1 mouse cellular context compared by ENCODE assay signal in genomic region chr17:45629861-45630694, GRCm38 (mm10).
TF ChIP-seq lines count a peak whose summit lies in the region.

No protein-coding gene starts in this region.

TF ChIP-seq in myocyte, 11 proteins besides CTCF, POLR2A, EP300 and RAD21 (continued from another document):
- TF ChIP-seq REST (IDR thresholded peaks at IDR 0.05; ENCODE audit: insufficient read depth, insufficient read length) (no peak), TCF3 (IDR thresholded peaks at IDR 0.05; ENCODE audit: insufficient read length, low read depth) (no peak), POLR2AphosphoS2 (IDR thresholded peaks at IDR 0.05; ENCODE audit: insufficient read length, low read depth) (no peak), MYOD1 (IDR thresholded peaks at IDR 0.05; ENCODE audit: control insufficient read depth in 1 of 3, insufficient read length in 2 of 3, low read depth in 2 of 3) (no peak), CEBPB (IDR thresholded peaks at IDR 0.05; ENCODE audit: insufficient read depth, poor library complexity, severe bottlenecking) (no peak), MYOG (IDR thresholded peaks at IDR 0.05; ENCODE audit: control insufficient read depth in 1 of 3, insufficient read depth in 1 of 3, insufficient read length in 2 of 3, low read depth in 2 of 3) (no peak), E2F4 (IDR thresholded peaks at IDR 0.05; ENCODE audit: insufficient read depth) (no peak)
